Mouse (Mus musculus): ENCODE results near the gene Vmn2r55. TPM values are rescaled to one million over a fixed set of nuclear protein-coding genes. Genes with fewer than 3 reads are reported as not detected.

Gene Vmn2r55
- not detected for polyA plus RNA-seq (2017; shearing (Covaris generic))

DNA sequence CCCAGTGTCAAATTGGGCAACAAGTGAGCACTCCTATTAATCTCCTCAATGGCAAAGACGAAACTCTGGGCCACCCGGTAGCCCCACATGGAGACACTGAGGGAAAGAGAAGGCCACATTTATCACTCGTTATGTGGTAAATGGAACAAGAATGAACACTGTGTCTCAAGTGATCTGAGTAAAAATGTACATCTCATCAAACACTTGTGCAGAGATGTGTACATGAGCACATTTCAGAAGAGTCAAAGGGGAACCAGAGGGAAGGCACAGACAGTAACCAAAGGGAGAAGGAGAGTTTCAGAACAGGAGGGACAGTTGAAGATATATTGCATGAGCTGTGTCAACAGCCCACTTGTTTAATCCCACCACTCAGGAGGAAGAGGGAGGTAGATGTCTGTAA lies at the start of gene Vmn2r55:
Vmn2r55 (minus strand) TSS at position 101 of the 400 bp plus-strand sequence.

DNA sequence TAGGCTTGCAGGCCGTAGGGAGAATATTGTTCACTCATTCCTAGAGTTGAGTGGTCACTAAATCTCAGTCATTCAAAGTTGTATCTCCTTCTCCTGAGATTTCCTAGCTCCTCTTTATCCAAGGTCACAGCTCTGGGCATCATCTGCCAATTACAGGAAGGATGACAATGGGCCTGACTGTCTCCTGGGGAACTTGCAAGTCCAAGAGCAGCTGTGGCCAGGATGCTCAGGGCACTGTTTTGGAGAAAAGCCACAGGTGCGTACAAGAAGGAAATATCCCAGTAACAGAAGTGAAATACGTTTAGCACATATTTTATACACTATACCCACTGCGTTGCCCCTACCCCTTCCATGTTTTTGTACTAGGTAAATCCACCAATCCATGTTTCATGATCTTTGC lies 44.6 kb downstream of the Vmn2r55 start, which contains the start of gene Vmn2r54:
Vmn2r54 (minus strand) TSS at position 101 of the 400 bp plus-strand sequence.

DNA sequence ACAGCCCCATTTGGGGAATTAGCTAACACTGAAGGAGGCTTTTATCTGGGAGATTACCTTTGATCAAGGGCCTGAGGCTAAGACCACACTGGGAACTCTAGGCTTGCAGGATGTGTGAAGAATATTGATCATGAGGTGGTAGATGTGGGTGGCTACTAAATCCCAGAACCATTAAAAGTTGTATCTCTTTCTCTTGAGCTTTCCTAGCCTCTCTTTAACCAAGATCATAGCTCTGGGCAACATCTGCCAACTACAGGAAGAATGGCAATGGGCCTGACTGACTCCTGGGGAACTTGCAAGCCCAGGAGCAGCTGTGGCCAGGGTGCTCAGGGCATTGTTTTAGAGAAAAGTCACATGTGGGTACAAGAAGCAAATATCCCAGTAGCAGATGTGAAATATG lies 76.1 kb downstream of the Vmn2r55 start, which contains the start of gene Vmn2r53:
Vmn2r53 (minus strand) TSS at position 101 of the 400 bp plus-strand sequence.

Other genes starting within 250 kb of the Vmn2r55 start
- gene Zfp606, start 206.7 kb downstream of the Vmn2r55 start, polyA plus RNA-seq (2017; shearing (Covaris generic)) = 1 to 10 TPM; 7.0 to 10.0 TPM
- under 1 TPM; 0.18 to 0.32 TPM for gene 2900092C05Rik, start 172.5 kb downstream of the Vmn2r55 start, polyA plus RNA-seq (2017; shearing (Covaris generic))
- gene Vmn2r53, start 76.2 kb downstream of the Vmn2r55 start, polyA plus RNA-seq (2017; shearing (Covaris generic)) = under 1 TPM; 0.10 to 0.22 TPM
- gene Vmn2r54, start 44.7 kb downstream of the Vmn2r55 start, polyA plus RNA-seq (2017; shearing (Covaris generic)) = not detected
- gene Vmn2r56, start 50.0 kb upstream of the Vmn2r55 start, polyA plus RNA-seq (2017; shearing (Covaris generic)) = under 1 TPM in 1 of 2 experiments, not detected in 1; 0.37 TPM
- gene Zscan18, start 118.6 kb upstream of the Vmn2r55 start, polyA plus RNA-seq (2017; shearing (Covaris generic)) = 1 to 10 TPM; 2.6 to 3.3 TPM
- gene Zfp329, start 133.9 kb upstream of the Vmn2r55 start, polyA plus RNA-seq (2017; shearing (Covaris generic)) = 10 to 100 TPM; 11.9 to 14.9 TPM
- gene Zfp110, start 149.8 kb upstream of the Vmn2r55 start, polyA plus RNA-seq (2017; shearing (Covaris generic)) = 10 to 100 TPM; 70.8 to 81.5 TPM
- gene Zfp128, start 196.2 kb upstream of the Vmn2r55 start, polyA plus RNA-seq (2017; shearing (Covaris generic)) = 1 to 10 TPM; 4.5 to 4.6 TPM
- gene Zscan22, start 212.8 kb upstream of the Vmn2r55 start, polyA plus RNA-seq (2017; shearing (Covaris generic)) = 10 to 100 TPM; 14.0 to 15.0 TPM
- gene Rps5, start 237.3 kb upstream of the Vmn2r55 start, polyA plus RNA-seq (2017; shearing (Covaris generic)) = 100 to 1,000 TPM; 775 to 910 TPM
- gene Rnf225, start 242.4 kb upstream of the Vmn2r55 start, polyA plus RNA-seq (2017; shearing (Covaris generic)) = under 1 TPM; 0.19 to 0.60 TPM